Mouse (Mus musculus) embryonic facial prominence, embryonic 12.5 days (tissue): ENCODE results near the gene Pik3cd. TPM values are rescaled to one million over a fixed set of nuclear protein-coding genes. Genes with fewer than 3 reads are reported as not detected.

Source experiments
- ATAC-seq: fragments of 200-750 bp; cut with Nextera tagmentation; 2 replicates; pipeline ENCODE4 v1.8.0; 2017; ENCODE audit not compliant: insufficient number of reproducible peaks, insufficient read depth, low FRiP score, low TSS enrichment
- H3K27ac ChIP-seq: fragments of 300-500 bp; sonication (generic); 2 replicates; pipeline ENCODE4 v1.5.1; 2016; ENCODE audit warnings: mild to moderate bottlenecking
- H3K27me3 ChIP-seq: fragments of 300-500 bp; sonication (generic); 2 replicates; pipeline ENCODE4 v1.6.1; 2016; ENCODE audit warnings: mild to moderate bottlenecking, moderate library complexity
- H3K36me3 ChIP-seq: fragments of 300-500 bp; sonication (generic); 2 replicates; pipeline ENCODE4 v1.6.1; 2016; ENCODE audit warnings: mild to moderate bottlenecking
- H3K4me1 ChIP-seq: fragments of 300-500 bp; sonication (generic); 2 replicates; pipeline ENCODE4 v1.6.1; 2016
- H3K4me2 ChIP-seq: fragments of 300-500 bp; sonication (generic); replicated peaks from 2 replicates; pipeline ENCODE4 v1.6.1; 2016; ENCODE audit warnings: mild to moderate bottlenecking, moderate library complexity
- H3K4me3 ChIP-seq: fragments of 300-500 bp; sonication (generic); 2 replicates; pipeline ENCODE4 v1.5.1; 2016; ENCODE audit warnings: mild to moderate bottlenecking
- H3K9ac ChIP-seq: fragments of 300-500 bp; sonication (generic); 2 replicates; pipeline ENCODE4 v1.6.1; 2016; ENCODE audit warnings: mild to moderate bottlenecking, moderate library complexity
- H3K9me3 ChIP-seq: fragments of 300-500 bp; sonication (generic); 2 replicates; pipeline ENCODE4 v1.6.1; 2016; ENCODE audit warnings: mild to moderate bottlenecking, moderate library complexity
- WGBS: fragments of 180-500 bp; shearing (Covaris S2); methylation state at CpG from one replicate; pipeline ENCODE4 v1.1.7; 2016; 5-methylcytosine and 5-hydroxymethylcytosine counted together
- microRNA-seq: library from miRNA; unstranded; fragments of <30 nt; microRNA quantifications from one replicate; pipeline ENCODE4, GENCODE M21; 2017
- polyA plus RNA-seq: library from polyadenylated mRNA; unstranded; fragments of >200 nt; fragmentation: Nextera tagmentation; extraction: Ambion mirVana; gene quantifications from 2 replicates; pipeline ENCODE4 v1.2.1, GENCODE M21; 2016

Pik3cd gene
- polyA plus RNA-seq, 1 experiment from 2014 or later = 5.5 TPM

GRCm38 (mm10) chr4:149601484-149601883 lies 100.9 kb downstream of the Pik3cd start:
- Histone ChIP-seq H3K9ac (no peak overlapping the region), H3K4me1 (peaks cover 13% of the 10 kb centered on the region; the same call in 1 of the 2 replicates), H3K27me3 (no peaks in the 10 kb centered on the region), H3K27ac (no peak overlapping the region; the same call in 1 of the 2 replicates), H3K4me2 (no peak overlapping the region), H3K4me3 (no peak overlapping the region), H3K9me3 (no peaks in the 10 kb centered on the region), H3K36me3 (no peaks in the 10 kb centered on the region)
- 45% methylated on average over 4 of the region's 4 CpGs for WGBS
- ATAC-seq = no peak

GRCm38 (mm10) chr4:149600130-149600529 lies 102.2 kb downstream of the Pik3cd start:
- H3K27me3 ChIP-seq = no peaks in the 10 kb centered on the region
- no peak overlapping the region for H3K27ac ChIP-seq
- no peak overlapping the region for H3K4me3 ChIP-seq
- no peaks in the 10 kb centered on the region for H3K36me3 ChIP-seq
- no peak overlapping the region for H3K9ac ChIP-seq
- no peaks in the 10 kb centered on the region for H3K9me3 ChIP-seq
- no peak for ATAC-seq
- no peak overlapping the region for H3K4me2 ChIP-seq
- 89% methylated on average over 4 of the region's 4 CpGs for WGBS
- H3K4me1 ChIP-seq = peaks cover 10% of the 10 kb centered on the region; the same call in 1 of the 2 replicates

- H3K27me3 ChIP-seq = no peaks in the 10 kb centered on the region
- WGBS = 90% methylated on average over 6 of the region's 6 CpGs
- H3K4me1 ChIP-seq = peaks cover 10% of the 10 kb centered on the region; the same call in 1 of the 2 replicates
- no peaks in the 10 kb centered on the region for H3K36me3 ChIP-seq
- H3K9ac ChIP-seq = no peak overlapping the region
- H3K9me3 ChIP-seq = no peaks in the 10 kb centered on the region
- no peak overlapping the region for H3K4me3 ChIP-seq
- no peak overlapping the region for H3K27ac ChIP-seq
- ATAC-seq = no peak
- H3K4me2 ChIP-seq = no peak overlapping the region
Measured at GRCm38 (mm10) chr4:149599549-149599948, 102.8 kb downstream of the Pik3cd start.

Small RNA genes lying within 50 kb of the gene (microRNA-seq; reads per million reads assigned to microRNA genes)
- gene Mir7023 = not detected

Other genes starting within 250 kb of the Pik3cd start
- 0.32 TPM in 1 of 2 replicates, not detected in the other for gene Rbp7, start 247.6 kb downstream of the Pik3cd start, polyA plus RNA-seq
- 0.39 and 0.56 TPM in 2 replicates for gene Tmem274, start 225.2 kb downstream of the Pik3cd start, polyA plus RNA-seq
- 12.1 and 13.3 TPM in 2 replicates for gene Nmnat1, start 217.4 kb downstream of the Pik3cd start, polyA plus RNA-seq
- 55.5 and 57.6 TPM in 2 replicates for gene Lzic, start 217.3 kb downstream of the Pik3cd start, polyA plus RNA-seq
- gene Ctnnbip1, start 184.3 kb downstream of the Pik3cd start, polyA plus RNA-seq = 83.3 and 85.2 TPM in 2 replicates
- gene Clstn1, start 116.1 kb downstream of the Pik3cd start, polyA plus RNA-seq = 68.1 and 75.7 TPM in 2 replicates
- gene Tmem201, start 35.5 kb upstream of the Pik3cd start, polyA plus RNA-seq = 38.1 and 39.0 TPM in 2 replicates
- gene Slc25a33, start 71.7 kb upstream of the Pik3cd start, polyA plus RNA-seq = 15.7 and 16.6 TPM in 2 replicates